In genomic region chr8:121092627-121093026, GRCm38 (mm10) we compare ENCODE assay signal across 8 mouse cellular contexts. TPM values are rescaled to one million over a fixed set of nuclear protein-coding genes. Genes with fewer than 3 reads are reported as not detected.
DNase-seq lines count a peak whose midpoint lies in the region; ATAC-seq lines count a peak whose summit lies in the region.

No protein-coding gene starts in this region.

- peak; percentile 49 for DNase-seq in T-cell, adult 2 months (ENCODE audit: low spot score)
- DNase-seq in cerebellum, postnatal 36 days = peak; percentile 75 to 79
- DNase-seq in gastrocnemius, postnatal 10 days = peak; percentile 91
- DNase-seq in left cerebral cortex, adult 8-10 months (ENCODE audit: low spot score in 2 of 2) = peak; percentile 33 to 75
- peak; percentile 51 to 52 for DNase-seq in right cerebral cortex, postnatal 36 days (ENCODE audit: low spot score in 2 of 2)
- DNase-seq in urinary bladder, postnatal 36 days (ENCODE audit: low spot score in 2 of 2) = peak; percentile 77 to 82

- peak; percentile 69 for ATAC-seq in inflammation-experienced regulatory T-cells, adult 6 months
- ATAC-seq in megakaryocyte-erythroid progenitor cell, adult 5-6 weeks (replicated peaks; ENCODE audit: low FRiP score, low TSS enrichment, poor library complexity, severe bottlenecking) = peak; percentile 79

RNA-seq across cellular contexts. Expression of gene Foxf1, which starts 8.4 kb away (rescaled TPM):
- total RNA-seq in gastrocnemius, postnatal 10 days (2021) = under 1 TPM; 0.16 to 0.27 TPM
- polyA plus RNA-seq in inflammation-experienced regulatory T-cells, adult 6 months (2017; shearing (Covaris generic)) = under 1 TPM in 1 of 3 experiments, not detected in 2; 0.46 TPM
- total RNA-seq in left cerebral cortex, adult 8-10 months (2022) = 1 to 10 TPM in 2 of 4 experiments, under 1 TPM in 2; 0.54 to 1.6 (median 0.84) TPM
- not detected in 2 replicates for total RNA-seq in megakaryocyte-erythroid progenitor cell, adult 5-6 weeks (2014; fragmentation: Nextera tagmentation)
- total RNA-seq in megakaryocyte-erythroid progenitor cell, adult 5-6 weeks (2017) = not detected in 2 replicates

RNA-seq across cellular contexts. Expression of gene Mthfsd, which starts 15.6 kb away (rescaled TPM):
- 10 to 100 TPM; 13.0 to 17.7 TPM for total RNA-seq in gastrocnemius, postnatal 10 days (2021)
- 10 to 100 TPM; 17.1 to 32.0 (median 20.7) TPM for polyA plus RNA-seq in inflammation-experienced regulatory T-cells, adult 6 months (2017; shearing (Covaris generic))
- total RNA-seq in left cerebral cortex, adult 8-10 months (2022) = 10 to 100 TPM; 33.9 to 43.3 (median 41.4) TPM
- 41.2 and 48.6 TPM in 2 replicates for total RNA-seq in megakaryocyte-erythroid progenitor cell, adult 5-6 weeks (2014; fragmentation: Nextera tagmentation)
- total RNA-seq in megakaryocyte-erythroid progenitor cell, adult 5-6 weeks (2017) = 13.7 and 24.8 TPM in 2 replicates

RNA-seq across cellular contexts. Expression of gene Foxc2, which starts 23.3 kb away (rescaled TPM):
- 1 to 10 TPM in 1 of 2 experiments, under 1 TPM in 1; 0.78 to 1.1 TPM for total RNA-seq in gastrocnemius, postnatal 10 days (2021)
- not detected for polyA plus RNA-seq in inflammation-experienced regulatory T-cells, adult 6 months (2017; shearing (Covaris generic))
- 1 to 10 TPM; 1.2 to 2.2 (median 1.9) TPM for total RNA-seq in left cerebral cortex, adult 8-10 months (2022)
- total RNA-seq in megakaryocyte-erythroid progenitor cell, adult 5-6 weeks (2014; fragmentation: Nextera tagmentation) = not detected in 2 replicates
- not detected in 2 replicates for total RNA-seq in megakaryocyte-erythroid progenitor cell, adult 5-6 weeks (2017)

RNA-seq across cellular contexts. Expression of gene Foxl1, which starts 35.1 kb away (rescaled TPM):
- under 1 TPM; 0.09 to 0.27 TPM for total RNA-seq in gastrocnemius, postnatal 10 days (2021)
- not detected for polyA plus RNA-seq in inflammation-experienced regulatory T-cells, adult 6 months (2017; shearing (Covaris generic))
- under 1 TPM; 0.13 to 0.34 (median 0.15) TPM for total RNA-seq in left cerebral cortex, adult 8-10 months (2022)
- total RNA-seq in megakaryocyte-erythroid progenitor cell, adult 5-6 weeks (2014; fragmentation: Nextera tagmentation) = not detected in 2 replicates
- not detected in 2 replicates for total RNA-seq in megakaryocyte-erythroid progenitor cell, adult 5-6 weeks (2017)

Comparison
In these comparisons a context has a peak if more than half of its experiments do, and no peak if none do; other contexts are left out.
1. Peak in every context shown above with its lines: DNase-seq and ATAC-seq.